Mouse (Mus musculus): ENCODE measurements around the gene Kcnh4.

GRCm38 (mm10) chr11:100741348-100741747 lies 18.4 kb downstream of the Kcnh4 start:
- no peak for TF ChIP-seq CTCF (IDR thresholded peaks at IDR 0.05; ENCODE audit: borderline replicate concordance, insufficient read depth, low read depth, low read length)
- no peak for TF ChIP-seq POLR2A (IDR thresholded peaks at IDR 0.05; ENCODE audit: borderline replicate concordance, insufficient read depth, low read length)
